Mouse (Mus musculus) thymus, postnatal 10 days (tissue): ENCODE data around the gene Arhgef3.

Source experiments
- DNase-seq, 2 experiments: peaks; one replicate each; pipeline ENCODE4 v3.0.0; 2021; ENCODE audit warnings: low spot score in 2 of 2

The Arhgef3 gene

GRCm38 (mm10) chr14:27268986-27269700, 154.4 kb downstream of the Arhgef3 start:
- no peak for DNase-seq

GRCm38 (mm10) chr14:27269836-27270235, 155.1 kb downstream of the Arhgef3 start:
- DNase-seq, result no peak

GRCm38 (mm10) chr14:27270466-27270865, 155.8 kb downstream of the Arhgef3 start:
- no peak for DNase-seq

DNA sequence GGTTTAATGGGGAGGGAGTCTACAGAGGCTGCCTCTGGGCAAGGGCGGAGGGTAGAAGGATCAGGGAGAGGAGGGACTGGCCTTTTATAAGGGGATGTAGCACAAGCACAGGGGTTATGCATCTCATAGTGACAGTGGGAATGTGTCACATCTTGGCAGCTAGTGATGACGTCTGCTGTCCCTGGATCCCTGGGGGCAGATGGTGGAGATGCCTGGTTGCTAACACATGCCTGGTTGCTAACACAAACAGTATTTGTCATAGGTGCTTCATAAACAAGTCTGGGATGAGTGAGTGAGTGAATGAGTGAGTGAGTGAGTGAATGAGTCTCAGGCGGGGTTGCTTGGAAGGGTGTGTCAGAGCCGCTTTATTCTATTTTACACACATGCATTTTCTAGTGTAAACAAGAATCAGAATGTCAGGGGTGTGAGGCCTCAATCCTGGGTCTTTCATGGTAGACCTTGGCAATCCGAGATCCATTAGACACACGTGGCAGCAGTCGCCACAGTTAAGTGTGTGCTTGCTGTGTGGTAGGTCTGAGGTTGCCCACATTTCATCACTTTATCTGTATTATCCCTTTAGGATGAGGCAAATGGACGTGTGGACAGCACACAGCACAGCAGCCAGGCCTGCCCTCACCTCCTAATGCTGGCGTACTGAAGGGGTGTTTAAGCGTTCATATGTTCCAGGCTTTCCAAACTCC, 156.8 kb downstream of the Arhgef3 start:
- DNase-seq, result no peak

DNA sequence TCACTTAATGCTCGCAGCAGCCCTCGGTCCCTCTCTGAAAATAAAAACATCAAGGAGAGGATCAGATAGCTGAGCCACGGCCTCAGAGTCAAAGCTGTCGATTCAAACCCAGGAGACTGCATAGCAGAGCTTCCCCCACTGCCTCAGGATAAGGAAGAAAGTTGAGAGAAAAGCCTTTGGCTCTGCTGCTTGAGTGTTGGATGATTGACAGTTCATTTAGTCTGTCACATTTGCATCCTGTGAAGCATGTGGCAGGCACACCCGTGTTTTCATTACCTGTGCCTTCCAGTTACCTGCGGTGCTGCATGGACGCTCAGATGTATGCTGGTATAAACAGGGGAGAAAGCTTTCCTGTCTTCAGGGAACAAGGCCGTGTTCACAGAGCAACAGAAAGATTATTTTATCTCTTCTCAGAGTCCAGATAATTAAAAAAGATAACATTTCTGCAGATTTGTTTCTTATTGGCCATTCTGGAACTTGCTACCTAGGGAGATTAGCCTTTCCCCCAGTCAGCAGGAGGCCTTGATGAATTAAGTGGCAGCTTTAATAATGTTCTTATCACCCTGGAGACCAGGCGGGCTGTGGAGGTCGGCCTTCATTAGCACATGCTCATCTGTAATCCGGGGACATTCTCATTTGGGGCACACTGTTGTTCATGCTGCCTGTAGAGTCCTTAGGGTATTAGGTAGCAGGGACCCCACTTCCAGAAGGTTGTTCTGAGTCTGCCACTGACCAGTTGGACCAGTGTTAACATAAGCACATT, 157.6 kb downstream of the Arhgef3 start:
- no peak for DNase-seq

- DNase-seq, result no peak
Observed at GRCm38 (mm10) chr14:27272835-27273138, 158.1 kb downstream of the Arhgef3 start.

DNA sequence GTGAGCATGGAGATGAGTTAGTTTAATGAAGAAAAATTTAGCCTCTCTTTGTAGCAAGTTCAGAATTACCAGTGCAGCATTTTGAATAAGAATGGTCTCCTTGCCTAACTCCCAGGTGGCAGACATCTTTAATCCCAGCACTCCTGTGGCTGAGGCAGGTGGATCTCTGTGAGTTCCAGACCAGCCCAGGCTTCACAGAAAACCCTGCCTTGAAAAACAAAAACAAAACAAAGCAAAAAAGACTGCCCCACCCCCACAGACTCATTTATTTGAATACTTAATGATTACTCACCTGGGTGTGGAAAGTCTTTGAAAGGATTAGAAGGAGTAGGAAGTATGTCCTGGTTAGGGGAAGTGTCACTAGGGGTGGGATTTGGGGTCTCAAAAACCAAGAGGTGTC, 158.5 kb downstream of the Arhgef3 start:
- DNase-seq, result no peak

- no peak for DNase-seq
Observed at GRCm38 (mm10) chr14:27277259-27277658, 162.6 kb downstream of the Arhgef3 start.

DNA sequence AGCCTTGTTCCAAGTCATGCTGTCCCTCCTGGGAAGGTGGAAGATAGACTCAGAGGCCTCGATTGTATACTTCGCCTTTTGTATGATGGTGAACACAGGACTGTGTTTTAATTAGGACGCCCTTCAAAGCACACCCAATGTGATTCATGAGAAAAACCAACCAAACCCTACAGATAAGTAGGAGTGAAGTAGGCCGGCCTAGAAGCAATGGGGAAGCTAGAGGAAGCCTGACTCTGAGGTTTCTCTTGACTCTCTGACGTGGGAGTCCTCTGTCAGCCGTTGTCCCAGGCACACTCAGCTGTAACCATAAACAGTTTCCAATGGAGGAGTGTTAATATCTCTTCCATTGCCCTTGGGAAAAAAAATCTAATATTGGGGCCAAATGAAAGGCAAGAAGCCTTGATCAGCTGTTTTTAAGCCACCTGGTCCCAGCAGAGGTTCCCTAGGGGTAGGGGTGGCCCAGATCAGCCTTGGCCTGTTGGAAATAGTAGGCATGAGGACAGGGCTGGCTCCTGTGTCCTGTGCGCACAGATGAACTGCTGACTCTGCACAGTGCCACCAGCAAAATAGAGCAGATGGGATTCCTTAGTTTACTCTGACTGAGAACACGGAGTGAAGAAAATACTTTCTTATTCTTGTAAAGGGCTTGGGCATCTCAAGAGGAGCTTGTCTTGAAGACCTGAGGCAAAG, 165.6 kb downstream of the Arhgef3 start:
- DNase-seq, result no peak

DNA sequence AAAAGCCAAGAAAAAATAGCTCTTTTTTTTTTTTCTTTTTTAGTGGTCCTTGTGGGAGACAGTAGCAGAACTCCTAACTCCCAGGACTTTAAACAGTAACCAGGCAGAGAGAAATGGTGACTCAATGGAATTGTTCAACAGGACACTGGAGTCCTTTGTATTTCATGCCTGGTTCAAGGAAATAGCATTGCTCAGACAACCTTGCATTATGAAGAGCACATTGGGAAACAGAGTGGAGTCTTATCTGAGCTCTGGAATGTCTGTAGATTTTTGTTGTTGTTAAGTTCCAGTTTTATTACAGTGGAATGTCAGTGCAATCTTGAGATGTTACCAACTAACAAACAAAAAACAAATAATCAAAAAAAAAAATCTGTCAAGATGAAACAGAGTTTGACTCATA, 169.3 kb downstream of the Arhgef3 start:
- no peak for DNase-seq

GRCm38 (mm10) chr14:27286202-27286601, 171.5 kb downstream of the Arhgef3 start:
- DNase-seq, result no peak

DNA sequence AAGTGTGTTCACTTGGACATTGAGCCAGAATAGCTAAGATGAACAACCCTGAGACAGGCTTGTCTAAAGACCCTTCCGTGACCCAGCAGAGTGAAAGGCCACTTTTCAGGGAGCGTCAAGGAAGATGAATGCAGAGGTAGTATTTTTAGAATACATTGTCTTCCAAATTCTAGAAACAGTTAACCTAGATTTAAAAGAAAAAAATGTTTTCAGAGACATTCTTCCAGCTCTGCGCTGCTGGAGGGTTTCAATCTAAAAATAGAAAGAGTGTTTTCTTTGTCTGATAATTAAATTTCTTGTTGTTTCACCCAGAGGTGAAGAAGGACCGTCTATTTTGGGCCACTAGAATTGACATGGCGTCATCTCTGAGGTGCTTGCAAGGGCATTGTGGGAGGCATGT, 174.4 kb downstream of the Arhgef3 start:
- DNase-seq, result no peak

DNA sequence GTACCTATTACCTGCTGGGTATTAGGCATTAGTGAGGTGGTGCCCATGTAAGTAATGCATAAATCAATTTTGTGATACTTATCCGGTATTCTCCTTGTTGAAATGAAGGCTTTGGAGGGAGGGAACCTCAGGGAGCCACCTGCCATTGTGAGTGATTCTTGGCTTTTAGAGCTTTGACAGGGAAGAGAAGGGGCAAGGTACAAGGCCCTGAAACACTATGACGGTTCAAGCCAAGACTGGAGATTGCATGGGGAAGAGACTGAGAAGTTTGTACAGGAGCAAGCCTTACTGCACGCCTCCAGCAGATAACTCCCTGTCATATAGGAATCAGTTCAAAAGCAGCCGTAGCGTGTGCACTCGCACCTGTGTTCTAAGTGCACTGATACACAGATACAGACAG, 177.4 kb downstream of the Arhgef3 start:
- no peak for DNase-seq

DNA sequence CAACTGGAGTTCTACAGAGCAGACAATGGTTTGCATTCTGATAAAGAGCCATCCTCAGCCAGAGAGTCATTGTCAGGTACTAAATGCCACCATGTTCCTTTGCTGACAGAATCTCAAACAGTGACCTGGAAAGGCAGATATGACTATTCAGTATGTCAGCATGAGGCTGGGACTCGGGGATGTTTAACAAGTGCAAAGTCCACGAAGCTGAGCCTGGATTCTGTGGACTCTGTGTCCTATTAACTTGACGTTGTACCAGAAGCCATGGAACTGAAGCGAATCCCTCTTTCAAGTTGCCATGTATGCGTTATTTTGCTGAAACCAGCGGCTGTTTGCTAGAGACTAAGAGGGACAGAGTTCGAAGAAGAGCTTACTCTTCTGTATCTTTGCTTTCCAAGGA, 181.1 kb downstream of the Arhgef3 start:
- DNase-seq, result no peak

DNA sequence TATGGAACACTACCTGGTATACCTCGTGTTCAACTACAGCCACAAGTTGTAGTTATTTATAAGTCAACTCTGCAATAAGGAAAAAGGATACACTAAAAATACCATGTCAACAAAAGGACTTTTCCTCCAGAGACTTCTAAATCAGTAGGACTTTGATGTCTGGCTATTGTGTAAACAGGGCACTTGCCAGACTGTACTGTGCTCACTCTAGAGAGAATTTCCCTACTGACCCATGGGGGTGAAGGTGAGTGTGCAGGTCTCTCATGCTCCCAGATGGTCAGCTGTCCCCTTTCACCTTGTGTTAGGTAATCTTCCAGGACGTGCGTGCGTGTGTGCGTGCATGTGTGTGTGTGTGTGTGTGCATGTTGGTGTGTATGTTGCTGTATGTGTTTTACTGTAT, 182.3 kb downstream of the Arhgef3 start:
- DNase-seq, result no peak

DNA sequence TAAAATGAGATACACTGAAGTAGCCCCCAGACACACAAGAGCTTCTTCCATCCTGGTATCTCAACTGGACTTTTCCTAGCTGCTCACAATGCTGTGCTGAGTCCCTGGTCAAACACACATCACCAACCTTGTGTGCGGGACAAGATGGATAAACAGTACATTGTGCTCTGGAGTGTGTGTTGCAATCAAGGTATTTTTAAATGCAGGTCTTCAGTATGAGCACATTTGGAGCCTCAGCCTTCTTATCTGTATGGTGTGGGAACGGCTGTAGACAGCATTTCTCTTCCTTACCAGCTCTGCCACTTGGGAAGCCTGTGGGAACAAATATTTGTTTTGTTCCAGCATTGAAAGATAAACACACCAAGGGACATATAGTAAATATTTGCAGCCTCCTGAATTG, 184.2 kb downstream of the Arhgef3 start:
- DNase-seq, result no peak

GRCm38 (mm10) chr14:27299705-27300104, 185.0 kb downstream of the Arhgef3 start:
- no peak for DNase-seq

DNA sequence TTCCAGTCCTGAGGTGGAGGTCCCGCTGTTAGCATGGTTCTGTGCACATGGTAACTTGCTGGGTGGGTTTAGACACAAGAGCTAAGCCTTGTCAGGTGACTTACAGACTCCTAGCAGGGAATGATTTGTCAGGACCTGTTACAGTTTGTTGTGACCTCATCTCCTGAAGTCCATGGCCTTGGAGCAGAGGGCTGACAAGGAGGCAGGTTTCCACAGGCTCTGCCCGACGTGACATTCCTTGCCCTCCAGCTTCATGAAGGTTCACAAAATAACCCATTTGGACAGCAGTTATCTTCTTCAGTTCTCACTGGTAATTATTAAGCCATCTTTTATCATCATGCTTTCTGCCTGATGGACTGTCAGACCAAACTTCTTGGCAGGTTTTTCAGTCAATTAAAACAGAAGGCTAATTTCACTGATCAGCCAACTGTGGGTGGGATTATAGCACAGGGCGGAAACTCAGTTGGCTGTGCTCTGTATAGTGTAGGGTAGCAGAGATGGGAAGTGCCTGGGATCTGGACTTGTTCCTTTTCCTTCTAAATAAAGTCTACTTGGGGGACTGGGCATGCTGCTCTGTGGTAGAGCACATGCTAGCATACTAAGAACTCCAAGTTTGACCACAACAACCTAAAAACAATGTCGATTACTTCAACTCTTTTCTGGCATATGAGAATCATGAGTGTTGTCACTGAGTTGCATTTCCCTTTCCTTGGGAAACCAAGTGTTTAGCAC, 187.2 kb downstream of the Arhgef3 start:
- no peak for DNase-seq

GRCm38 (mm10) chr14:27303294-27303693, 188.6 kb downstream of the Arhgef3 start:
- DNase-seq, result no peak

- no peak for DNase-seq
Observed at GRCm38 (mm10) chr14:27304408-27304807, 189.7 kb downstream of the Arhgef3 start.

DNA sequence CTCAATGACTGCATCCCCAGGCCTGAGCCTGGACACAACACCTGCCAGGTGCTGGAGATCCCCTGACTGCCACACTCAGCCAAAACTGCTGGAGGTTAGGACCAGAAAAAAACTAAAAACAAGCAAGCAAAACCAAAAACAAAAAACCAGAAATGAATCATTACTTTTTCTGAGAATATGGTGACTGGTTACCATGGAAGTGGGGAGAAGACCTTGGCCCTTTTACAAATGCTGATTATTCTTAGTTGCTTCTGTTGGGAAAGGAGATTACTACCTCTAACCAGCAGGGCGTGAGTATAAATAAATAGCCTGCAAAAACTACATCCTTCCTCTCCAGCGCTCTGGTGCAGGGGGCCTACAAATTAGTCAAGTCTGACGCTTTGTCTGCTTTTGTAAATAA, 194.1 kb downstream of the Arhgef3 start:
- DNase-seq, result no peak
